Mouse (Mus musculus): ENCODE measurements around the gene Sema6c.

DNA sequence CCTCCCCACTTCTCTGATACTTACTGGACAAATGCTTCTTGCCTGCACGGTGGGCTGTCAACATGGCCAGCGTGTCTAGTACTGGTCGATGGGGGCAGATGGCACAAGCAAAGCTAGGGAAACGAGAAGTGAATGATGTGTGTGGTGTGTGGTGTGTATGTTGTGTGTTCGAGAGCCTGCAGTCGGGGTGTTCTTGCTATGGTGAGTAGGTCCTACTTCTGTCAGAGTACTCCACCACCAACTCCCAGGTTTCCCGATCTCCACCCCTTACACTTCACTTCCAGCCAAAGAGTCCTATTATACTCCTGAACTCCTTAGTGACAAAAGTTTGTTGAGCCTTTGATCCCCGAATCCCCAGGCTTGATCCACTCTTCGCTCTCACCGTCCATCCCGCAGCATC is 27.1 kb upstream of the Sema6c start:
- TF ChIP-seq TAL1 (IDR thresholded peaks at IDR 0.05; ENCODE audit: low read length), result no peak
- no peak for TF ChIP-seq GATA1 (IDR thresholded peaks at IDR 0.05; ENCODE audit: low read length)
